Mouse (Mus musculus) ovary, postnatal 36 days (tissue): ENCODE measurements around the gene Rchy1.

Experiments used
- DNase-seq: peaks from one replicate; pipeline ENCODE4 v3.0.0; 2022; ENCODE audit warnings: low spot score, mixed read lengths

The Rchy1 gene

GRCm38 (mm10) chr5:91962639-91963440 lies at the start of gene Rchy1:
Gene Rchy1, minus strand, starts transcription at chr5:91963068.
- DNase-seq = peak; percentile 90

DNA sequence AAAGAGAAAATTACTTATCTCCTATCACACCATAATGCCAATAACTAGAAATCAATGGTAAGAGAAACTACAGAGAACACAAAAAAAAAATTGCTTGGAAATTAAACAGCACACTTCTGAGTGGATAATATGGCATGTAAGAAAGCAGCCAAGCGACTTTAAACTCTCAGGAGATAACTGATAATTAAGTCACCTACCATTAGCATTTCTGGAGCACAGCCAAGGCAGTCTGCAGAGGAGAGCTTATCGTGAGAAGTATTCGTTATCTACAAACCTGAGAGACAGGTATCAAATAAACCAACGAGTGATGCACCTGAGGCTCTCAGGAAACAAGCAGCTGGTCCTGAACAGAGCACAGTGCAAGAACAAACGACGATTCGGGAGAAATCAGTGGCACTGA lies 48.9 kb upstream of the Rchy1 start:
- no peak for DNase-seq

DNA sequence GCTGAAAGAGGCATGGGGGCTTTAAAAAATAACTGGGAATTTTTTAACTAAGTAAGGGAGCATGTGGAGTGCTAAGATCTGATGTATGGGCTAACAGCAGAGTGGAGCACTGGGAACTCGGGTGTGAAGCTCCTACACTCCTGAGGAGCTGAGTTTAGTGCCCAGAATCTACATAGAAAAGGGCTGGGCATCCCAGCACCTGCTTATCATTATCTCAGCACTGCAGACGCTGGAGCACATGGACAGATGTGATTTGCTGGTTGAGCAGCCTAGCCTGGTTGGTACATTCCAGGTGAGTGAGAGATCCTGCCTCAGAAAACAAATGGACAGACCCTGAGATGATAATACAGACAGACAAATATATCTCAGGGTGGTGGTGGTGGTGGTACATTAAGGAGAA lies 47.0 kb upstream of the Rchy1 start:
- DNase-seq = no peak

GRCm38 (mm10) chr5:92003011-92003410 lies 40.1 kb upstream of the Rchy1 start:
- DNase-seq = no peak

GRCm38 (mm10) chr5:92000770-92001169 lies 37.9 kb upstream of the Rchy1 start:
- DNase-seq = no peak

DNA sequence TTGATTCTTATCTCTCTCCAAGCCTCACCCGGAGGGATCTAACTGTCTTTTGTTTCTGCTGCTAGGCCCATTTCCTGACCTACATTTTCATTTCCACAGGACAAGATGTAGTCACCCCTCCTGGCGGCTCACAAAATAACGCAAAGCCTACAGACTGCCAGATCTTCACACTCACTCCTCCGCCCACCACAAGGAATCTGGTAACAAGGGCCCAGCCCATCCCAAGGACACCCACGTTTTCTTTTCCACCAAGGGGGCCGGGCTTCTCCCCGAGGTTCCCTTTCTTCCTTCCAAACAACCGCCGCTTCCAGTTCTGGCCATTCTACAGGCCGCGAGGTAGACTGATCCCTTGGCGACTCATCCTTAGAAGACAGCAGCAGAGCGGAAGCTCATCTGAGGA lies 31.7 kb upstream of the Rchy1 start:
- peak; percentile 20 for DNase-seq

DNA sequence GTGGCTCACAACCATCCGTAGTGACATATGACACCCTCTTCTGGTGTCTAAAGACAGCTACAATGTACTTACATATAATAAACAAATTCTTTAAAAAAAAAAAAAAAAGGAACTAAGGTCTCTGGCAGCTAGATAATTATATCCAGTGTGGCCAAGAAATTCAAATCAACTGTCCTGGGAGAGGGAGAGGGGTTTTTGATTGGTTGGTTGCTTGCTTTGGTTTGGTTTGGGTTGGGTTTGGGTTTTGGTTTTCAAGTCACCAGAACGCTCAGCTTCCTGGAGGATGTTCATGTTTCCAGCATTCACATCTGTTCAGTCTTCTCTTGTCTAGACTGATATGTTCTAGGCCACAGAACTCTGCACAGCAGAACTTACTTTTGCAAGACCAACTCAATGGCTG lies 30.2 kb upstream of the Rchy1 start:
- DNase-seq = no peak

- no peak for DNase-seq
Measured at GRCm38 (mm10) chr5:91991191-91991937, 28.5 kb upstream of the Rchy1 start.

DNA sequence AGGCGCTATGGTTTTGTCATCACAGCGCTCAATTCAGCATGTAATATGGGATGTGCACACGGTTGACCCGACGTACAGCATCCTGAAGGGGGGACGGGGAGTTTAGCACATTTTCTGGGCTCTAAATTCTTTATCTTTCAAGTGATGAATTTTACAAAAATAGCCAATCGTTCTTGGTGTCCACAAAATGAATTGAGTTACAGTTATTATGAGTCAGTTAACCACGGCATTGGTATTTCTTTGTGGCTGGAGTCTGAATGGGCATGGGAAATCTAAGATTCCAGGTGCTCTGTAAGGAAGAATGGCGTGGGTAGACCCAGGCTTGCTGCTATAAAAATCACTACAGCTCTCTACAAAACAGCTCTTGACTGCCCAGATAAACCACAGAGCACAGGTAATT lies 26.4 kb upstream of the Rchy1 start:
- no peak for DNase-seq

DNA sequence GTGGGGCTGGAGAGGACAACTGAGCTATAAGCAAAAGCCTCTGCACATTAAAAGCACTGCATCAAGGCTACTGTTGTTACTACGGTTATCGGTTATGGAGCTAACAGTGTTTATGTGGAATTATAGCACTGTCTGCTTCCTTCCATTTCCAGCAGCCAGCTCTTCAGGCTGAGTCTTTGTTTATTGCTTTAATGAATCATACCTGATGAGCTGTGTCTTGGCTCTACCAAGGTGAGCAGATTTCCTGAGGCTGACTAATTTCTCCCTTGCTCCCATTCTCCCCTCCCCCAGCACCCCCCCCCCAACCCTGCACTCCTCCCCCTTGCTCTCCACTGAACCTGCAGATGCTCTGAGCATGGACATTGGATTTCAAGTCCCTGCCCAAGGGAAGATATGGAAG lies 24.9 kb upstream of the Rchy1 start:
- no peak for DNase-seq

GRCm38 (mm10) chr5:91987236-91987635 lies 24.4 kb upstream of the Rchy1 start, which contains the start of gene Odaph:
Gene Odaph, plus strand, starts transcription at chr5:91987475.
- no peak for DNase-seq

- no peak for DNase-seq
Measured at GRCm38 (mm10) chr5:91985721-91986120, 22.9 kb upstream of the Rchy1 start.

DNA sequence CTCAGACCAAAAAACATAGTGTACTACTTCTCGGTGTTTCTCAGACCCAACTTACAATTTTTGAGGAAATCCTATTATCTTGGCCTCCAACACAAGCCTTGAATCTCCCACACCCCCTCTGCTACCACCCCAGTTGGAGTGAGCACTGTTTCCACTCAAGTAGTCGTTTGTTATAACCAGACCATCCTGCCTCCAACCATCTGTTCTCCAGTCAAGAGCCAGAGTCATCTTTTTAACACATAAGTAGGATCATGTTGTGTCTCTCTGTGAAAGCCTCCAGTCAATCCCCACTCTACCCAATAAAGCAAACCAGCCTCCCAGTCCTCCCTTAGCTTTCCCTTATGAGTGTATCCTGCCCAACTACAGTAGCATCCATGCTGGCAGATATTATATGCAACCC lies 20.6 kb upstream of the Rchy1 start:
- DNase-seq = no peak

DNA sequence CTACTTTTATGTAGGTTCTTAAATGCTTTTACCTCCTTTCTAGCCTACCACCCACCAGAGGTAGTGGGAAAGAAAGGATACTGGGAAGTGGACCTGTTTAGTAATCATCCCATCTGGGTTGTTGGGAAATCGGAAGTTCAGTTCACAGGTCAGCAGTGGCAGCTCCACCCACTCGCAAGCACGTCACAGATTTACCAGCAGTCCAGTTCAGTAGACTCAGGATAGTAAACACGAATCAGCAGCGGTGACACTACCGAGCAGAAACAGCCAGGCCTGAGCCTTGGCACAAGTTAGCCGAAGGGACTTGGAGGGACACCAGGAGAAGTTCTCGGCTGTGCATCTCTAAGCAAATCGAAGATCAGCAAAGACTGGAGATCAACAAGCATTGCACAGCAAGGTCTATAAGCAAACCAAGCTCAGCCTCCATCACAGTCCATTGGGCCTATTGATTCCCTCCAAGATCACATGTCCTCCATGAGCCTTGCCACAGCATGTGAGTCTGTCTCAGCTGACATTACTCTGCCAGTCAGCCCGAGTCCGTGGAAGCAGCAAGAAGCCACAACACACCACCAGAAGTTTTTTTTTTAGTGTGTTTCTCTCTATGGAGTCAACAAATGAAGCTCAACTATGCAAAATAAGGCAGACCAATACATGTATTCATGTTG lies 18.4 kb upstream of the Rchy1 start:
- DNase-seq = no peak

DNA sequence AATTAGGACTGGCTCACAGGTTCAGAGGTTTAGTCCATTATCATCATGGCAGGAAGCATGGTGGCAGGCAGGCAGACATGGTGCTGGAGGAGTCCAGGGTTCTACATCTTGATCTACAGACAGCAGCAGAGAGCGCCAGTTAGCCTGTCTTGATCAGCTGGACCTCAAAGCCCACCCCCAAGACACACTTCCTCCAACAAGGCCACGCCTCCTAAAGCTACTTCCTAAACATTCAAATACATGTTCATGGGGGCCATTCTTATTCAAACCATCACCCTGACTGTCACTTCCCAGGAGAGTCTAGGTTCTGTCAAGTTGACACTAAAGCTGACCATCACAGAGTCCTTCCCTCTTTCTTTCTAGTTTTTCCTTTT lies 14.5 kb upstream of the Rchy1 start:
- DNase-seq = no peak

GRCm38 (mm10) chr5:91976566-91977396 lies 13.9 kb upstream of the Rchy1 start:
- no peak for DNase-seq

- DNase-seq = no peak
Measured at GRCm38 (mm10) chr5:91975758-91976157, 12.9 kb upstream of the Rchy1 start.

DNA sequence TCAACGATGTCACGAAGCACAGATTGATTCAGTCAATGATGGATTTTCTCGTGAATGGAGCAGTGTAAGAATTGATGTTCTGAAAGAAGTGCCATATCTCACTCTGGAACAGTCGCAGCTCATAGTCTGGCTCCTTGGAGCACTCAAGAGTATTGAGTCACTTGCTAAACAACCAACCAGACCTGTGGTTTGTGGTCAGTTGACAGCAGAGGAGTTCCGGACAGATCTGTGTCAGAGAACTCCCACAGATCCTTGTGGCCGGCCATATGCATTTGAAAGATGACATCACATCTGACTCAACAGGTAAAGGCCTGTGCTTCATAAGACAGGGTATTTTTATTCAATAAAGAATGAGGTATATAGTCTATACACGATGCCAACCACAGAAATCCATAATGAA lies 11.1 kb upstream of the Rchy1 start:
- no peak for DNase-seq

GRCm38 (mm10) chr5:91972046-91972445 lies 9.2 kb upstream of the Rchy1 start:
- DNase-seq = no peak

DNA sequence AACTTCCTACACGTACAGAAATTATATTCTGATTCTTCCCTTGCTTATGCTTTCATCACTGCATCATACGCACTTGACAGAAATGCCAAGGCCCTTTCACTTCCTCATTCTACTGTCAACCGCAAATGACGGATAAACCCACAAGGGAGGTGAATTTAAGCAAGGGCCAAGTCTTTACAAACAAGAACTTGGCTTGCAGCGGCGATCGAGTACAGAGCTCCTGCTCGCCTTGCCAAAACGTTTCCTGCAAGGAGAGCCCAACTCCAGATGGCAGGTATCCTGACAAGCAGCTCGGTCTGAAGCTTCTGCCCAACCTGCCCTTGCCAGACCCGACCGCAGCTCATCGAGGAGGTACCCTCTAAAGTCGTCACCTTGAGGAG lies 619 bp downstream of the Rchy1 start:
- DNase-seq = no peak

GRCm38 (mm10) chr5:91961370-91961769 lies 1.5 kb downstream of the Rchy1 start:
- no peak for DNase-seq

- DNase-seq = no peak
Measured at GRCm38 (mm10) chr5:91960606-91961254, 2.1 kb downstream of the Rchy1 start.
